Mouse (Mus musculus): Measurements from ENCODE around the gene Tspan5. TPM values are rescaled to one million over a fixed set of nuclear protein-coding genes. Genes with fewer than 3 reads are reported as not detected.

Gene Tspan5
- polyA plus RNA-seq, 1 experiment from 2014 or later = 2.6 TPM

DNA sequence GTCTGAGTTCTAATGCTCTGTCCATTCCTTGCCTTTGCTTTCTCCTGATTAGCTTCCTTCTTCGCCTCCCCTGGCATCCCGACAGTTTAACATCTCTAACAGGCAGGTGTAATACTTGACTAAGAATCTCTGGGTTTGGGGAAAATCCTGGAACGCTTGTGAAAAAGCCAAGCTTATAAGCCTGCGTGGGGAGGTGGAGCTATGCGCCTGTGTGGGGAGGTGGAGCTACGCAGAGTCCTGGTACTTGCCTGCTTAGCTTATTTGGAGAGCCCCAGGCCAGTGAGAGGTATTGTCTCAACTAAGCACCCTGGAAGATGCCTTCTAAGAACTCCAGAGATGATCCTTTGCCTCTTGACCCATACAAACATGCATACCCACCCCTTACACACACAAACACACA, 95.7 kb downstream of the Tspan5 start:
- Histone ChIP-seq H3K27ac (ENCODE audit: low read length) (no peak overlapping the region), H3K36me3 (ENCODE audit: control insufficient read depth, insufficient read depth) (no peaks in the 10 kb centered on the region), H3K4me1 (ENCODE audit: control insufficient read depth, low read depth, low read length) (no peaks in the 10 kb centered on the region), H3K4me2 (ENCODE audit: low read depth, low read length) (no peak overlapping the region), H3K27me3 (ENCODE audit: control insufficient read depth, insufficient read depth, low read depth, low read length) (no peaks in the 10 kb centered on the region), H3K9me3 (replicated peaks; ENCODE audit: control insufficient read depth, low read length) (no peaks in the 10 kb centered on the region), H3K9ac (ENCODE audit: low read depth, low read length) (no peak overlapping the region), H3K4me3 (ENCODE audit: low read depth, low read length) (no peak overlapping the region)
- WGBS (ENCODE audit: insufficient replicate concordance) = 79% methylated on average over 6 of the region's 6 CpGs
- ATAC-seq (ENCODE audit: low read depth) = no peak

- H3K4me1 ChIP-seq (ENCODE audit: control insufficient read depth, low read depth, low read length) = no peaks in the 10 kb centered on the region
- no peak overlapping the region for H3K27ac ChIP-seq (ENCODE audit: low read length)
- WGBS (ENCODE audit: insufficient replicate concordance) = 42% methylated on average over 6 of the region's 6 CpGs
- H3K9ac ChIP-seq (ENCODE audit: low read depth, low read length) = no peak overlapping the region
- no peak overlapping the region for H3K4me2 ChIP-seq (ENCODE audit: low read depth, low read length)
- no peaks in the 10 kb centered on the region for H3K36me3 ChIP-seq (ENCODE audit: control insufficient read depth, insufficient read depth)
- no peak overlapping the region for H3K4me3 ChIP-seq (ENCODE audit: low read depth, low read length)
- ATAC-seq (ENCODE audit: low read depth) = no peak
- no peaks in the 10 kb centered on the region for H3K9me3 ChIP-seq (replicated peaks; ENCODE audit: control insufficient read depth, low read length)
- no peaks in the 10 kb centered on the region for H3K27me3 ChIP-seq (ENCODE audit: control insufficient read depth, insufficient read depth, low read depth, low read length)
Measured at GRCm38 (mm10) chr3:138839656-138840055, 97.7 kb downstream of the Tspan5 start.

- 72% methylated on average over 5 of the region's 5 CpGs for WGBS (ENCODE audit: insufficient replicate concordance)
- H3K27ac ChIP-seq (ENCODE audit: low read length) = no peak overlapping the region
- no peak for ATAC-seq (ENCODE audit: low read depth)
- no peaks in the 10 kb centered on the region for H3K36me3 ChIP-seq (ENCODE audit: control insufficient read depth, insufficient read depth)
- H3K4me2 ChIP-seq (ENCODE audit: low read depth, low read length) = no peak overlapping the region
- H3K27me3 ChIP-seq (ENCODE audit: control insufficient read depth, insufficient read depth, low read depth, low read length) = no peaks in the 10 kb centered on the region
- no peaks in the 10 kb centered on the region for H3K9me3 ChIP-seq (replicated peaks; ENCODE audit: control insufficient read depth, low read length)
- H3K9ac ChIP-seq (ENCODE audit: low read depth, low read length) = no peak overlapping the region
- no peak overlapping the region for H3K4me3 ChIP-seq (ENCODE audit: low read depth, low read length)
- H3K4me1 ChIP-seq (ENCODE audit: control insufficient read depth, low read depth, low read length) = no peaks in the 10 kb centered on the region
Measured at GRCm38 (mm10) chr3:138841288-138841687, 99.3 kb downstream of the Tspan5 start.

- WGBS (ENCODE audit: insufficient replicate concordance) = 86% methylated on average over 2 of the region's 2 CpGs
- Histone ChIP-seq H3K4me1 (ENCODE audit: control insufficient read depth, low read depth, low read length) (no peaks in the 10 kb centered on the region), H3K4me2 (ENCODE audit: low read depth, low read length) (no peak overlapping the region), H3K36me3 (ENCODE audit: control insufficient read depth, insufficient read depth) (no peaks in the 10 kb centered on the region), H3K9me3 (replicated peaks; ENCODE audit: control insufficient read depth, low read length) (no peaks in the 10 kb centered on the region), H3K9ac (ENCODE audit: low read depth, low read length) (no peak overlapping the region), H3K4me3 (ENCODE audit: low read depth, low read length) (no peak overlapping the region), H3K27me3 (ENCODE audit: control insufficient read depth, insufficient read depth, low read depth, low read length) (no peaks in the 10 kb centered on the region), H3K27ac (ENCODE audit: low read length) (no peak overlapping the region)
- no peak for ATAC-seq (ENCODE audit: low read depth)
Measured at GRCm38 (mm10) chr3:138843180-138843579, 101.2 kb downstream of the Tspan5 start.

GRCm38 (mm10) chr3:138843641-138844040, 101.6 kb downstream of the Tspan5 start:
- Histone ChIP-seq H3K4me3 (ENCODE audit: low read depth, low read length) (no peak overlapping the region), H3K27me3 (ENCODE audit: control insufficient read depth, insufficient read depth, low read depth, low read length) (no peaks in the 10 kb centered on the region), H3K4me2 (ENCODE audit: low read depth, low read length) (no peak overlapping the region), H3K9ac (ENCODE audit: low read depth, low read length) (no peak overlapping the region), H3K36me3 (ENCODE audit: control insufficient read depth, insufficient read depth) (no peaks in the 10 kb centered on the region), H3K4me1 (ENCODE audit: control insufficient read depth, low read depth, low read length) (no peaks in the 10 kb centered on the region), H3K27ac (ENCODE audit: low read length) (no peak overlapping the region), H3K9me3 (replicated peaks; ENCODE audit: control insufficient read depth, low read length) (no peaks in the 10 kb centered on the region)
- WGBS (ENCODE audit: insufficient replicate concordance) = 73% methylated on average over 5 of the region's 5 CpGs
- ATAC-seq (ENCODE audit: low read depth) = no peak

DNA sequence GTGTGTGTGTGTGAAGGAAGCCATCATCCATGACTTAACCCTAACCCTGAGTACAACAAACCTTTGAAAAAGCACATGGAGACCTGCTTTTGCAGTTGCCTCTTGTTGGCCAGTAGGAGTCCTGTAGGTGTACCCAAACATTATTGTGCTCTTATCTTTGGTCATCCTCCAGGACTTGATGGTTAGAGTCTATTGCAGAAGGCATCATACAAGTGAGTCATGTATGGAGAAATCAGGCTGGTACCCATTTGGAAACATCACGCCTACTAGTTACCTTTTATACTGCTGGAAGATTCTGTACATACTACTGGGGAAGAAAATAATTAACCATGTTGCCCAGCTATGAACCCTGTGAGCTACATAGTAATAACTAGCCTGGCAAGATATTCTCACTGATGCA, 103.8 kb downstream of the Tspan5 start:
- no peak overlapping the region for H3K4me2 ChIP-seq (ENCODE audit: low read depth, low read length)
- no peak for ATAC-seq (ENCODE audit: low read depth)
- H3K4me1 ChIP-seq (ENCODE audit: control insufficient read depth, low read depth, low read length) = no peaks in the 10 kb centered on the region
- H3K27ac ChIP-seq (ENCODE audit: low read length) = no peak overlapping the region
- no peaks in the 10 kb centered on the region for H3K9me3 ChIP-seq (replicated peaks; ENCODE audit: control insufficient read depth, low read length)
- 58% methylated on average over 1 of the region's 1 CpGs for WGBS (ENCODE audit: insufficient replicate concordance)
- no peak overlapping the region for H3K9ac ChIP-seq (ENCODE audit: low read depth, low read length)
- no peaks in the 10 kb centered on the region for H3K27me3 ChIP-seq (ENCODE audit: control insufficient read depth, insufficient read depth, low read depth, low read length)
- H3K36me3 ChIP-seq (ENCODE audit: control insufficient read depth, insufficient read depth) = no peaks in the 10 kb centered on the region
- H3K4me3 ChIP-seq (ENCODE audit: low read depth, low read length) = no peak overlapping the region

DNA sequence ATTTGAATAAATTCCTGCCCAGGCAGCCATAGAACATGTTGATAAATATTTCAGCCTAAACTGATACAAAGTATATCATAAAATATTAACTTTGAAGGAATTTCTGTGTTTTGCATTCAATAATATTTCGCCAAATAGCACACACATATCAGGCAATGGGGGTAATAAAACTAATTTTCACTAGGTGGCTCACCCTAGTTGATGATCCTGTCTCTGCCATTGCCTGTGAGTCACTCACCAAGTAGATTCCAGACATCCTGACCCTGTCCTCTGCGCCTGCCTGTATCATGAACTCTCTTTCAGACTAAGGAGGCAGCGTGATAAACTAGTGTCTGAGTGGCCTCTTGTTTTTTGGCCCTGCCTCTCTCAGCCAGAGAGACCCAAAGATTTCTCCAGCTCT, 105.8 kb downstream of the Tspan5 start:
- no peak overlapping the region for H3K4me3 ChIP-seq (ENCODE audit: low read depth, low read length)
- WGBS (ENCODE audit: insufficient replicate concordance) = 69% methylated on average over 3 of the region's 3 CpGs
- H3K9ac ChIP-seq (ENCODE audit: low read depth, low read length) = no peak overlapping the region
- no peaks in the 10 kb centered on the region for H3K4me1 ChIP-seq (ENCODE audit: control insufficient read depth, low read depth, low read length)
- H3K27ac ChIP-seq (ENCODE audit: low read length) = no peak overlapping the region
- H3K9me3 ChIP-seq (replicated peaks; ENCODE audit: control insufficient read depth, low read length) = no peaks in the 10 kb centered on the region
- no peak overlapping the region for H3K4me2 ChIP-seq (ENCODE audit: low read depth, low read length)
- ATAC-seq (ENCODE audit: low read depth) = no peak
- no peaks in the 10 kb centered on the region for H3K27me3 ChIP-seq (ENCODE audit: control insufficient read depth, insufficient read depth, low read depth, low read length)
- no peaks in the 10 kb centered on the region for H3K36me3 ChIP-seq (ENCODE audit: control insufficient read depth, insufficient read depth)

DNA sequence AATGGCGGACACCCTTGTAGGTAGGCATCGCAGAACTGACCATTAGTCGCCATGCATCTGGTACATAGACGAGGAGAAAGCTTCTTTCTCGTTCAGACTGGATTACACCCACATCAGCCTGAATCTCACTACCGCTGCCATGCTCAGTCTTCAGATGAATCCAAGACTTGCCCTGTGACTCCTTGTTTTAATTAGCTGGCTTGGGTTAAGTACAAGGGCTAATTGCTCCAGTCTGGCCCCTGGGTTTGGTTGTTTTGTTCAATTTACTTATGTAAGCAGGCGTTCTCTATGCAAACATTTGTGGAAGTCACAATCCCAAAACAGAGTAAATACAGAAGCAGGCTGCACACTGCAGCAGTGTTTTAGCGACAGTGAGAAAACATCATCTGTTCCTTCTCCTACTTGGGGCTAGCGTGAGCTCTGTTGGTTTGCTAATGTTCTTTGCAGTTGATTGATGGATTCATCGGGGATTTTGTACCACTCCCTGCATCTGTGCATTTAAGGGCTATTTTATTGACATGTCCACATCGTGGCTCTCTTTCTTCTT, 107.8 kb downstream of the Tspan5 start:
- H3K4me1 ChIP-seq (ENCODE audit: control insufficient read depth, low read depth, low read length) = no peaks in the 10 kb centered on the region
- no peak overlapping the region for H3K4me3 ChIP-seq (ENCODE audit: low read depth, low read length)
- 59% methylated on average over 11 of the region's 11 CpGs for WGBS (ENCODE audit: insufficient replicate concordance)
- H3K36me3 ChIP-seq (ENCODE audit: control insufficient read depth, insufficient read depth) = no peaks in the 10 kb centered on the region
- ATAC-seq (ENCODE audit: low read depth) = no peak
- H3K27ac ChIP-seq (ENCODE audit: low read length) = no peak overlapping the region
- no peaks in the 10 kb centered on the region for H3K27me3 ChIP-seq (ENCODE audit: control insufficient read depth, insufficient read depth, low read depth, low read length)
- H3K4me2 ChIP-seq (ENCODE audit: low read depth, low read length) = no peak overlapping the region
- H3K9ac ChIP-seq (ENCODE audit: low read depth, low read length) = no peak overlapping the region
- no peaks in the 10 kb centered on the region for H3K9me3 ChIP-seq (replicated peaks; ENCODE audit: control insufficient read depth, low read length)

DNA sequence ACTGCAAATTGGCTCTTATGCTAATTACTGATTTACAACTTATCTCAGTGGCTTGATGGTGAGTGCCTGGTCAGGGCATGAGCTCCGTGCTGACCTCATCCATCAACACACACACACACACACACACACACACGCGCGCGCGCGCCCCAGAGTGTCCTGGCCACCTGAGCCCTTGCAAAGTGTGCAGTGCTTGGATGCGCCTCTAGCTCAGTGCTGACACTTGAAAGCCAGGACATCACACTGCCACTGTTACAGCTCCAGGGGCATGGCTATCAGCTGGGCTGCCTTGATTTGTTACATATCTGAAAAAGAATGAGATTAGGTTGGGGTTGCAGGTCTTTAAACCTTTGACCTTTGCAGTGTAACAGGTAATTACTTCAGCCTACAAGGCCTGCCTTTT, 109.9 kb downstream of the Tspan5 start:
- no peak overlapping the region for H3K9ac ChIP-seq (ENCODE audit: low read depth, low read length)
- no peaks in the 10 kb centered on the region for H3K36me3 ChIP-seq (ENCODE audit: control insufficient read depth, insufficient read depth)
- H3K27me3 ChIP-seq (ENCODE audit: control insufficient read depth, insufficient read depth, low read depth, low read length) = no peaks in the 10 kb centered on the region
- WGBS (ENCODE audit: insufficient replicate concordance) = 79% methylated on average over 8 of the region's 8 CpGs
- H3K4me1 ChIP-seq (ENCODE audit: control insufficient read depth, low read depth, low read length) = no peaks in the 10 kb centered on the region
- no peak overlapping the region for H3K4me3 ChIP-seq (ENCODE audit: low read depth, low read length)
- H3K27ac ChIP-seq (ENCODE audit: low read length) = no peak overlapping the region
- no peak for ATAC-seq (ENCODE audit: low read depth)
- H3K9me3 ChIP-seq (replicated peaks; ENCODE audit: control insufficient read depth, low read length) = no peaks in the 10 kb centered on the region
- no peak overlapping the region for H3K4me2 ChIP-seq (ENCODE audit: low read depth, low read length)
